ENCODE assay signal across 7 mouse cellular contexts in genomic region chr6:41605061-41605793, GRCm38 (mm10). TPM values are rescaled to one million over a fixed set of nuclear protein-coding genes. Genes with fewer than 3 reads are reported as not detected.
DNase-seq lines count a peak whose midpoint lies in the region; ATAC-seq and TF ChIP-seq lines count a peak whose summit lies in the region.

Gene Ephb6, plus strand, starts transcription at chr6:41605482.

- peak within 1 kb of the TSS; percentile 80 for H3K4me2 ChIP-seq in limb, embryonic 11.5 days (ENCODE audit: low read depth, severe bottlenecking)
- peak within 1 kb of the TSS; percentile 84 for H3K4me2 ChIP-seq in midbrain, embryonic 12.5 days (replicated peaks)

- H3K9me3 ChIP-seq in limb, embryonic 11.5 days (ENCODE audit: control insufficient read depth, low read length): no peaks in the 10 kb centered on the region
- H3K9me3 ChIP-seq in midbrain, embryonic 12.5 days: no peaks in the 10 kb centered on the region

- peak; percentile 84 for ATAC-seq in common myeloid progenitor, adult 5-6 weeks (replicated peaks; ENCODE audit: low read depth, poor library complexity, severe bottlenecking)
- ATAC-seq in inflammation-experienced regulatory T-cells, adult 6 months: peak; percentile 78
- ATAC-seq in limb, embryonic 11.5 days (ENCODE audit: insufficient number of reproducible peaks, low FRiP score, low TSS enrichment, low read depth): peak; percentile 95
- ATAC-seq in midbrain, embryonic 12.5 days (ENCODE audit: low FRiP score, low read depth): peak; percentile 93

- peaks cover 6% of the 10 kb centered on the region; the same call in 1 of the 2 replicates for H3K4me1 ChIP-seq in limb, embryonic 11.5 days (ENCODE audit: control insufficient read depth, insufficient read depth, low read length)
- H3K4me1 ChIP-seq in midbrain, embryonic 12.5 days: peaks cover 6% of the 10 kb centered on the region; the same call in 1 of the 2 replicates
- H3K4me1 ChIP-seq in small intestine, adult 2 months (ENCODE audit: control insufficient read depth, insufficient read depth, insufficient read length, low read length): peaks cover 4% of the 10 kb centered on the region

- peak; percentile 53 for DNase-seq in WW6 (ENCODE audit: low read depth, low spot score)
- DNase-seq in gastrocnemius, postnatal 36 days: peak; percentile 34 to 45
- peak; percentile 88 for DNase-seq in limb, embryonic 11.5 days (ENCODE audit: low spot score)

- H3K36me3 ChIP-seq in limb, embryonic 11.5 days (ENCODE audit: control insufficient read depth, insufficient read depth, low read length): no peaks in the 10 kb centered on the region
- H3K36me3 ChIP-seq in midbrain, embryonic 12.5 days: no peaks in the 10 kb centered on the region
- no peaks in the 10 kb centered on the region for H3K36me3 ChIP-seq in small intestine, adult 2 months (ENCODE audit: control insufficient read depth, insufficient read depth, low read length)

- WGBS in limb, embryonic 11.5 days: under 1% methylated on average over 67 of the region's 68 CpGs
- WGBS in midbrain, embryonic 12.5 days: 1% methylated on average over 59 of the region's 68 CpGs
- WGBS in small intestine, adult 2 months: 1% methylated on average over 68 of the region's 68 CpGs

- no peaks in the 10 kb centered on the region for H3K27me3 ChIP-seq in limb, embryonic 11.5 days (ENCODE audit: control insufficient read depth, insufficient read depth, low read length)
- H3K27me3 ChIP-seq in midbrain, embryonic 12.5 days: 0 out of 2 replicates have a peak, but pooled peaks cover 5% of the 10 kb centered on the region
- peaks cover 5% of the 10 kb centered on the region; the same call in 1 of the 2 replicates for H3K27me3 ChIP-seq in small intestine, adult 2 months (ENCODE audit: control insufficient read depth, insufficient read depth, low read length)

- no peak for TF ChIP-seq CTCF in small intestine, adult 2 months (IDR thresholded peaks at IDR 0.05; ENCODE audit: extremely low read depth, insufficient read length, insufficient replicate concordance, low read depth, low read length)

- peak within 1 kb of the TSS; percentile 60 for H3K4me3 ChIP-seq in limb, embryonic 11.5 days (ENCODE audit: low read depth, low read length)
- peak within 1 kb of the TSS; percentile 75 for H3K4me3 ChIP-seq in midbrain, embryonic 12.5 days
- peak within 1 kb of the TSS; percentile 79 for H3K4me3 ChIP-seq in small intestine, adult 2 months (ENCODE audit: low read depth, low read length)

- peak within 1 kb of the TSS; percentile 78 for H3K9ac ChIP-seq in limb, embryonic 11.5 days (ENCODE audit: low read length)
- peak within 1 kb of the TSS; percentile 86 for H3K9ac ChIP-seq in midbrain, embryonic 12.5 days (replicated peaks)

- TF ChIP-seq POLR2A in small intestine, adult 2 months (IDR thresholded peaks at IDR 0.05; ENCODE audit: low read depth, low read length): no peak

- intact Hi-C loops in gastrocnemius, postnatal 36 days (cut with DNase I): no loop called here

- peak within 1 kb of the TSS; percentile 87 for H3K27ac ChIP-seq in limb, embryonic 11.5 days (replicated peaks; ENCODE audit: low read depth, low read length)
- peak within 1 kb of the TSS; percentile 88 for H3K27ac ChIP-seq in midbrain, embryonic 12.5 days (replicated peaks)
- H3K27ac ChIP-seq in small intestine, adult 2 months (ENCODE audit: insufficient read depth, low read depth, low read length): no peak within 1 kb of the TSS

RNA-seq across cellular contexts. Expression of gene Ephb6, which starts in this region (rescaled TPM):
- 3.2 and 6.5 TPM in 2 replicates for total RNA-seq in common myeloid progenitor, adult 5-6 weeks (2017)
- total RNA-seq in gastrocnemius, postnatal 36 days (2021): 1 to 10 TPM; 1.1 to 1.3 TPM
- polyA plus RNA-seq in inflammation-experienced regulatory T-cells, adult 6 months (2017; shearing (Covaris generic)): 10 to 100 TPM in 2 of 3 experiments, 1 to 10 TPM in 1; 9.4 to 20.7 (median 16.5) TPM
- 14.8 and 14.9 TPM in 2 replicates for polyA plus RNA-seq in limb, embryonic 11.5 days (2014; fragmentation: Nextera tagmentation; extraction: Ambion mirVana)
- polyA plus RNA-seq in midbrain, embryonic 12.5 days (2016; fragmentation: Nextera tagmentation; extraction: Ambion mirVana): 17.6 and 20.7 TPM in 2 replicates
- polyA plus RNA-seq in small intestine, adult 2 months (2012; rRNA removed): 1.6 and 2.1 TPM in 2 replicates
